8 mouse cellular contexts compared by ENCODE assay signal in the genomic region with DNA sequence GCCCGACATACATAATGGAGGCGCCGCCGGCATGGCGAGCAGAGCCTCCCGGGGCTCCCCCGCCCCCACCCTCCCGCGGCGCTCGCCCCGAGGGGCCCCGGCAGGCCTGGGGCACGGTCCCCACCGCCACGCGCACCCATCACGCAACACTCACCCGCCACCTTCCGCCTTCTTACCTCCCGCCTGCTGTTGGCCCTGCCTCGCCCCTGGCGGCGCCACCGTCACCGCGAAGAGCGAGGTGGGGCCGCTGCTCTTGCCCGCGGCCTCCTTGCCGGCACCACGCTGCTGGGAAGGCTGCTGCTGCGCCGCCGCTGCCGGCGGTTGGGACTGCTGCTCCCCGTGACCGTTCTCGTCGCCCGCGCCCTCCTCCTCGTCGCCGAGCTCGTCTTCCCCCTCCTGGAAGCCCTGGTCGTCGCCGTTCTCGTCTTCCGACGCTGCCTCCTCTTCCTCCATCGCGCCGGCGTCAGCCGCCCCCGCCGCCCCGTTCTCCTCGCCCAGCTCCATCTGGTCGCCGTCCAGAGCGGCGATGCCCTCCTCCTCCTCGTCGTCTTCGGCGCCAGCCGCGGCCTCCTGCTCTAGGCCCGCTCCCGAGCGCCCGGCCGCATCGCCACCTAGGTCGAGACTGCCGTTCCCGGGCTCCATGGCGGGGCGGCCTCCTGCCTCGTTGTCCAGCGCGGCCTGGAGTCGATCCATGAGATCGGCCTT. TPM values are rescaled to one million over a fixed set of nuclear protein-coding genes. Genes with fewer than 3 reads are reported as not detected.
A peak's percentile ranks its signal among the peaks of the same experiment; 100 is the strongest.
DNase-seq lines count a peak whose midpoint lies in the region; ATAC-seq lines count a peak whose summit lies in the region.

No protein-coding gene starts in this region.

- peaks cover 21% of the 10 kb centered on the region for H3K36me3 ChIP-seq in forebrain, embryonic 16.5 days (ENCODE audit: control insufficient read depth, insufficient read depth)
- peaks cover 21% of the 10 kb centered on the region for H3K36me3 ChIP-seq in kidney, embryonic 16.5 days (ENCODE audit: insufficient read depth, low read length)
- H3K36me3 ChIP-seq in macrophage (ENCODE audit: inconsistent target): peaks cover 9% of the 10 kb centered on the region

- H3K9ac ChIP-seq in forebrain, embryonic 16.5 days (replicated peaks; ENCODE audit: low read depth, low read length): peak overlapping the region; percentile 100
- H3K9ac ChIP-seq in kidney, embryonic 16.5 days (replicated peaks; ENCODE audit: low read length): peak overlapping the region; percentile 100

- H3K27me3 ChIP-seq in forebrain, embryonic 16.5 days (replicated peaks; ENCODE audit: control insufficient read depth, insufficient read depth, low read length): no peaks in the 10 kb centered on the region
- H3K27me3 ChIP-seq in kidney, embryonic 16.5 days (ENCODE audit: insufficient read depth, low read length): no peaks in the 10 kb centered on the region

- no peaks in the 10 kb centered on the region for H3K9me3 ChIP-seq in forebrain, embryonic 16.5 days (ENCODE audit: control insufficient read depth, low read length)
- H3K9me3 ChIP-seq in kidney, embryonic 16.5 days (ENCODE audit: low read length): no peaks in the 10 kb centered on the region

- DNase-seq in layer of hippocampus, adult 11-12 months (ENCODE audit: low spot score): peak; percentile 42
- DNase-seq in layer of hippocampus, adult 8-10 months (ENCODE audit: low spot score in 2 of 2): no peak
- DNase-seq in ZHBTc4 (ENCODE audit: low read depth, low spot score): peak; percentile 73
- peak; percentile 54 for DNase-seq in spleen, adult 12 weeks (ENCODE audit: low spot score)
- DNase-seq in retina, embryonic 14.5 days (ENCODE audit: low spot score): no peak

- peak overlapping the region; percentile 99 for H3K27ac ChIP-seq in forebrain, embryonic 16.5 days (ENCODE audit: low read length)
- H3K27ac ChIP-seq in kidney, embryonic 16.5 days (ENCODE audit: low read length): peak overlapping the region; percentile 99
- H3K27ac ChIP-seq in macrophage: peak overlapping the region; percentile 62

- no peak overlapping the region for H3K4me2 ChIP-seq in forebrain, embryonic 16.5 days (ENCODE audit: low read length)
- H3K4me2 ChIP-seq in kidney, embryonic 16.5 days (replicated peaks; ENCODE audit: low read depth, low read length): peak overlapping the region; percentile 63

- H3K4me3 ChIP-seq in forebrain, embryonic 16.5 days (replicated peaks; ENCODE audit: low read length): peak overlapping the region; percentile 62
- peak overlapping the region; percentile 100 for H3K4me3 ChIP-seq in kidney, embryonic 16.5 days (ENCODE audit: low read length)
- peak overlapping the region; percentile 35 for H3K4me3 ChIP-seq in macrophage (ENCODE audit: inconsistent target)

- WGBS in forebrain, embryonic 16.5 days: under 1% methylated on average over 76 of the region's 89 CpGs
- WGBS in kidney, embryonic 16.5 days: 0% methylated on average over 64 of the region's 89 CpGs
- under 1% methylated on average over 60 of the region's 89 CpGs for WGBS in macrophage (ENCODE audit: missing documents)

- peaks cover 23% of the 10 kb centered on the region for H3K4me1 ChIP-seq in forebrain, embryonic 16.5 days (replicated peaks; ENCODE audit: control insufficient read depth, insufficient read depth, low read length)
- H3K4me1 ChIP-seq in kidney, embryonic 16.5 days (ENCODE audit: insufficient read depth, low read length): peaks cover 15% of the 10 kb centered on the region

- ATAC-seq in forebrain, embryonic 16.5 days: peak; percentile 41
- ATAC-seq in kidney, embryonic 16.5 days (ENCODE audit: low FRiP score, low TSS enrichment): peak; percentile 58

- H3K79me2 ChIP-seq in macrophage (ENCODE audit: inconsistent target): peaks cover 43% of the 10 kb centered on the region

RNA-seq across cellular contexts. Expression of a gene that starts 0.7 kb away (rescaled TPM):
- 100 to 1,000 TPM; 391 to 465 (median 433) TPM for total RNA-seq in layer of hippocampus, adult 8-10 months (2022)
- polyA plus RNA-seq in forebrain, embryonic 16.5 days (2015; fragmentation: Nextera tagmentation; extraction: Ambion mirVana): 261 and 340 TPM in 2 replicates
- 259 and 263 TPM in 2 replicates for polyA plus RNA-seq in kidney, embryonic 16.5 days (2015; fragmentation: Nextera tagmentation; extraction: Ambion mirVana)
- total RNA-seq in macrophage (2018; cell fraction: chromatin; rRNA removed): 1,000 to 10,000 TPM in 7 of 26 experiments, 100 to 1,000 TPM in 19; 385 to 1,117 (median 874) TPM
- 100 to 1,000 TPM; 206 to 314 (median 259) TPM for total RNA-seq in macrophage (2018; cell fraction: cytosol; rRNA removed)
- 100 to 1,000 TPM; 322 to 777 (median 453) TPM for total RNA-seq in macrophage (2018; cell fraction: nucleus; rRNA removed)
- polyA plus RNA-seq in macrophage (2018): 232 to 437 TPM (median 252 TPM) in 3 replicates

RNA-seq across cellular contexts. Expression of a gene that starts 18.0 kb away (rescaled TPM):
- 10 to 100 TPM; 28.6 to 37.8 (median 30.5) TPM for total RNA-seq in layer of hippocampus, adult 8-10 months (2022)
- polyA plus RNA-seq in forebrain, embryonic 16.5 days (2015; fragmentation: Nextera tagmentation; extraction: Ambion mirVana): 129 and 141 TPM in 2 replicates
- polyA plus RNA-seq in kidney, embryonic 16.5 days (2015; fragmentation: Nextera tagmentation; extraction: Ambion mirVana): 111 and 124 TPM in 2 replicates
- 10 to 100 TPM; 16.8 to 61.0 (median 32.9) TPM for total RNA-seq in macrophage (2018; cell fraction: chromatin; rRNA removed)
- total RNA-seq in macrophage (2018; cell fraction: cytosol; rRNA removed): 10 to 100 TPM; 34.3 to 81.9 (median 59.2) TPM
- total RNA-seq in macrophage (2018; cell fraction: nucleus; rRNA removed): 10 to 100 TPM; 16.1 to 88.2 (median 31.3) TPM
- polyA plus RNA-seq in macrophage (2018): 51.8 to 122 TPM (median 57.3 TPM) in 3 replicates

Comparison
In these comparisons a context has a peak if more than half of its experiments do, and no peak if none do; other contexts are left out.
1. DNase-seq: peak in layer of hippocampus, adult 11-12 months (single experiment), ZHBTc4 (single experiment) and spleen, adult 12 weeks (single experiment); none in layer of hippocampus, adult 8-10 months (0 of 2) and retina, embryonic 14.5 days (single experiment).
2. H3K4me3 ChIP-seq: peak in every context shown above with its lines; median percentile 100 in kidney, embryonic 16.5 days; 62 in forebrain, embryonic 16.5 days; 35 in macrophage.
3. Peak in every context shown above with its lines, with median percentiles within 50 percentile points of each other: H3K27ac ChIP-seq.